Mouse (Mus musculus): ENCODE results near the gene Tenm3. TPM values are rescaled to one million over a fixed set of nuclear protein-coding genes. Genes with fewer than 3 reads are reported as not detected.

Tenm3 gene
- total RNA-seq, 2 experiments from 2014 or later: 122 to 147 TPM

GRCm38 (mm10) chr8:48670387-48670786 lies 173.4 kb downstream of the Tenm3 start:
- DNase-seq (ENCODE audit: low spot score in 2 of 2): no peak

- DNase-seq (ENCODE audit: low spot score in 2 of 2): no peak
Measured at GRCm38 (mm10) chr8:48665193-48665592, 178.6 kb downstream of the Tenm3 start.

- DNase-seq (ENCODE audit: low spot score in 2 of 2): no peak
Measured at GRCm38 (mm10) chr8:48659226-48659625, 184.5 kb downstream of the Tenm3 start.

GRCm38 (mm10) chr8:48655381-48656043 lies 188.2 kb downstream of the Tenm3 start:
- no peak for DNase-seq (ENCODE audit: low spot score in 2 of 2)

GRCm38 (mm10) chr8:48649845-48650244 lies 193.9 kb downstream of the Tenm3 start:
- no peak for DNase-seq (ENCODE audit: low spot score in 2 of 2)

GRCm38 (mm10) chr8:48649415-48649814 lies 194.3 kb downstream of the Tenm3 start:
- no peak for DNase-seq (ENCODE audit: low spot score in 2 of 2)

GRCm38 (mm10) chr8:48646110-48646509 lies 197.6 kb downstream of the Tenm3 start:
- DNase-seq (ENCODE audit: low spot score in 2 of 2): no peak

GRCm38 (mm10) chr8:48638129-48638528 lies 205.6 kb downstream of the Tenm3 start:
- DNase-seq (ENCODE audit: low spot score in 2 of 2): no peak

- DNase-seq (ENCODE audit: low spot score in 2 of 2): no peak
Measured at GRCm38 (mm10) chr8:48636979-48637378, 206.8 kb downstream of the Tenm3 start.

GRCm38 (mm10) chr8:48635815-48636214 lies 207.9 kb downstream of the Tenm3 start:
- no peak for DNase-seq (ENCODE audit: low spot score in 2 of 2)

GRCm38 (mm10) chr8:48633426-48633825 lies 210.3 kb downstream of the Tenm3 start:
- no peak for DNase-seq (ENCODE audit: low spot score in 2 of 2)

GRCm38 (mm10) chr8:48622517-48623153 lies 221.1 kb downstream of the Tenm3 start:
- DNase-seq (ENCODE audit: low spot score in 2 of 2): no peak

- no peak for DNase-seq (ENCODE audit: low spot score in 2 of 2)
Measured at GRCm38 (mm10) chr8:48615088-48615487, 228.7 kb downstream of the Tenm3 start.

GRCm38 (mm10) chr8:48611934-48612512 lies 231.7 kb downstream of the Tenm3 start:
- DNase-seq (ENCODE audit: low spot score in 2 of 2): no peak

GRCm38 (mm10) chr8:48611126-48611525 lies 232.6 kb downstream of the Tenm3 start:
- no peak for DNase-seq (ENCODE audit: low spot score in 2 of 2)

GRCm38 (mm10) chr8:48610316-48610715 lies 233.4 kb downstream of the Tenm3 start:
- DNase-seq (ENCODE audit: low spot score in 2 of 2): no peak

- no peak for DNase-seq (ENCODE audit: low spot score in 2 of 2)
Measured at GRCm38 (mm10) chr8:48609684-48610083, 234.1 kb downstream of the Tenm3 start.

GRCm38 (mm10) chr8:48604190-48604897 lies 239.4 kb downstream of the Tenm3 start:
- DNase-seq (ENCODE audit: low spot score in 2 of 2): no peak

GRCm38 (mm10) chr8:48603165-48603840 lies 240.4 kb downstream of the Tenm3 start:
- DNase-seq (ENCODE audit: low spot score in 2 of 2): no peak

GRCm38 (mm10) chr8:48601621-48602020 lies 242.1 kb downstream of the Tenm3 start:
- no peak for DNase-seq (ENCODE audit: low spot score in 2 of 2)

- DNase-seq (ENCODE audit: low spot score in 2 of 2): no peak
Measured at GRCm38 (mm10) chr8:48599028-48599427, 244.7 kb downstream of the Tenm3 start.
